Mouse (Mus musculus) erythroblast, embryonic 14.5 days (primary cell): ENCODE data around the gene Tenm3. TPM values are rescaled to one million over a fixed set of nuclear protein-coding genes. Genes with fewer than 3 reads are reported as not detected.

Source experiments
- H3K27me3 ChIP-seq: 2 replicates; pipeline ENCODE4 v1.6.1; 2012; ENCODE audit warnings: inconsistent platforms; ENCODE audit not compliant: control insufficient read depth
- H3K36me3 ChIP-seq: 2 replicates; pipeline ENCODE4 v1.6.1; 2012; ENCODE audit warnings: mild to moderate bottlenecking, inconsistent platforms; ENCODE audit not compliant: control insufficient read depth
- H3K4me1 ChIP-seq: 2 replicates; pipeline ENCODE4 v1.6.1; 2012; ENCODE audit warnings: inconsistent platforms; ENCODE audit not compliant: control insufficient read depth
- H3K4me3 ChIP-seq: replicated peaks from 2 replicates; pipeline ENCODE3; 2012; ENCODE audit warnings: moderate library complexity, mild to moderate bottlenecking, inconsistent platforms
- H3K9me3 ChIP-seq: 2 replicates; pipeline ENCODE4 v1.6.1; 2012; ENCODE audit warnings: low read length, inconsistent platforms, mixed read lengths; ENCODE audit not compliant: control insufficient read depth
- GATA1 ChIP-seq: IDR thresholded peaks from 2 replicates; pipeline ENCODE4 v1.6.1; 2012; ENCODE audit warnings: low read length, inconsistent platforms, mixed read lengths
- TAL1 ChIP-seq: IDR thresholded peaks from 3 replicates; pipeline ENCODE4 v1.6.1; 2012; ENCODE audit warnings: low read length, inconsistent platforms, mixed read lengths
- polyA plus RNA-seq: library from polyadenylated mRNA; stranded (reverse); fragments of >175 nt; gene quantifications from 2 replicates; pipeline ENCODE4 v1.2.3, GENCODE M21; 2012

The Tenm3 gene
- polyA plus RNA-seq, 1 experiment, result under 0.01 TPM

GRCm38 (mm10) chr8:48604190-48604897 lies 239.4 kb downstream of the Tenm3 start:
- H3K36me3 ChIP-seq, result no peaks in the 10 kb centered on the region
- TF ChIP-seq GATA1, result no peak
- peaks cover 16% of the 10 kb centered on the region for H3K9me3 ChIP-seq
- no peak overlapping the region for H3K4me3 ChIP-seq
- H3K4me1 ChIP-seq, result no peaks in the 10 kb centered on the region
- no peaks in the 10 kb centered on the region for H3K27me3 ChIP-seq

GRCm38 (mm10) chr8:48603165-48603840 lies 240.4 kb downstream of the Tenm3 start:
- Histone ChIP-seq H3K4me3 (no peak overlapping the region), H3K9me3 (peaks cover 14% of the 10 kb centered on the region), H3K4me1 (no peaks in the 10 kb centered on the region), H3K36me3 (no peaks in the 10 kb centered on the region), H3K27me3 (no peaks in the 10 kb centered on the region)
- no peak for TF ChIP-seq TAL1
- TF ChIP-seq GATA1, result no peak

GRCm38 (mm10) chr8:48601621-48602020 lies 242.1 kb downstream of the Tenm3 start:
- no peaks in the 10 kb centered on the region for H3K36me3 ChIP-seq
- H3K9me3 ChIP-seq, result peaks cover 11% of the 10 kb centered on the region
- H3K4me1 ChIP-seq, result no peaks in the 10 kb centered on the region
- H3K27me3 ChIP-seq, result no peaks in the 10 kb centered on the region
- no peak for TF ChIP-seq GATA1
- TF ChIP-seq TAL1, result no peak
- H3K4me3 ChIP-seq, result no peak overlapping the region

GRCm38 (mm10) chr8:48599028-48599427 lies 244.7 kb downstream of the Tenm3 start:
- no peak for TF ChIP-seq GATA1
- no peak for TF ChIP-seq TAL1
- H3K27me3 ChIP-seq, result no peaks in the 10 kb centered on the region

GRCm38 (mm10) chr8:48596332-48596731 lies 247.4 kb downstream of the Tenm3 start:
- Histone ChIP-seq H3K4me3 (no peak overlapping the region), H3K4me1 (no peaks in the 10 kb centered on the region)
- TF ChIP-seq TAL1 (no peak), GATA1 (no peak)

More at GRCm38 (mm10) chr8:48599028-48599427, 244.7 kb downstream of the Tenm3 start:
- Histone ChIP-seq H3K36me3 (no peaks in the 10 kb centered on the region), H3K4me3 (no peak overlapping the region), H3K9me3 (peaks cover 13% of the 10 kb centered on the region), H3K4me1 (no peaks in the 10 kb centered on the region)

GRCm38 (mm10) chr8:48591818-48592217 lies 251.9 kb downstream of the Tenm3 start:
- TF ChIP-seq GATA1 (no peak), TAL1 (no peak)
- peaks cover 10% of the 10 kb centered on the region for H3K9me3 ChIP-seq
- no peaks in the 10 kb centered on the region for H3K36me3 ChIP-seq

More at GRCm38 (mm10) chr8:48596332-48596731, 247.4 kb downstream of the Tenm3 start:
- peaks cover 2% of the 10 kb centered on the region; the same call in 1 of the 2 replicates for H3K9me3 ChIP-seq
- H3K36me3 ChIP-seq, result no peaks in the 10 kb centered on the region
- H3K27me3 ChIP-seq, result no peaks in the 10 kb centered on the region

GRCm38 (mm10) chr8:48579732-48580131 lies 264.0 kb downstream of the Tenm3 start:
- Histone ChIP-seq H3K4me3 (no peak overlapping the region), H3K4me1 (no peaks in the 10 kb centered on the region), H3K9me3 (no peaks in the 10 kb centered on the region), H3K27me3 (no peaks in the 10 kb centered on the region), H3K36me3 (no peaks in the 10 kb centered on the region)
- TF ChIP-seq GATA1, result no peak
- no peak for TF ChIP-seq TAL1

More at GRCm38 (mm10) chr8:48591818-48592217, 251.9 kb downstream of the Tenm3 start:
- no peaks in the 10 kb centered on the region for H3K27me3 ChIP-seq
- no peaks in the 10 kb centered on the region for H3K4me1 ChIP-seq
- H3K4me3 ChIP-seq, result no peak overlapping the region

GRCm38 (mm10) chr8:48579144-48579543 lies 264.6 kb downstream of the Tenm3 start:
- Histone ChIP-seq H3K36me3 (no peaks in the 10 kb centered on the region), H3K4me3 (no peak overlapping the region), H3K27me3 (no peaks in the 10 kb centered on the region), H3K9me3 (no peaks in the 10 kb centered on the region), H3K4me1 (no peaks in the 10 kb centered on the region)
- TF ChIP-seq TAL1 (no peak), GATA1 (no peak)

- no peaks in the 10 kb centered on the region for H3K27me3 ChIP-seq
- H3K4me3 ChIP-seq, result no peak overlapping the region
- no peaks in the 10 kb centered on the region for H3K4me1 ChIP-seq
- H3K36me3 ChIP-seq, result no peaks in the 10 kb centered on the region
- no peak for TF ChIP-seq TAL1
- TF ChIP-seq GATA1, result no peak
- peaks cover 6% of the 10 kb centered on the region; the same call in 1 of the 2 replicates for H3K9me3 ChIP-seq
Measured at GRCm38 (mm10) chr8:48572941-48573340, 270.8 kb downstream of the Tenm3 start.
